Mouse (Mus musculus) spleen, embryonic (tissue): ENCODE measurements at regions not wholly inside any gene's neighbourhood (a gene's known extent, or its start where the extent isn't known, plus 50 kb on each side); places are given as distances from the start of the nearest gene placed in this dataset.

ENCODE experiments used
- CTCF ChIA-PET: fragments of 350-600 bp; sonication (Branson Sonifier 250); formaldehyde crosslinking; loops from one replicate; lab custom pipeline; 2022; lab: Charles Lee

DNA sequence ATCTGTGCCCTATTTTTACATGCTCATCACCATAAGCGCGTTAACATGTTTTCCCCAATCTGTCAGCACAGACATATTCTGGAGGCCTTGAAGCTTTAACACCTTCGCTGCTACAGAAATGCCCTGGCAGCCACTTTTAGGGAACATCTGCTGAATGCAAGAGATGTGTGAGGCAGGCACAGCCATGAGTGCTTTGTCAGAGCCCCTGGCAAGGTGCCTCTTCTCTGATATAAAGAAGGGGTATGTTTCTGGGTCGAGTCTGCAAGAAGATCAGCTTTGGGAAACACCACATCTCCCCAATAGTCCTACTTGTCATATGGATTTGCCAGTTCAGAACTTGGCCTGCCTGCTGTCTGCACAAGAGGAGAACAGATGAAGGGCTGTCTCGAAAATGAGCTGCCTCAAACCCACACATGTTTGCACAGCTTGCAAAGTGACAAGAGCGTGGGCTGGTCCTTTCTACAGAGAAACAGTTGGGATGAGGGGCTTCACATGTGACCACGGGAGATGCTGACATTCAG lies 1263.3 kb upstream of the Klhl29 start:
- CTCF ChIA-PET = no interaction called here

DNA sequence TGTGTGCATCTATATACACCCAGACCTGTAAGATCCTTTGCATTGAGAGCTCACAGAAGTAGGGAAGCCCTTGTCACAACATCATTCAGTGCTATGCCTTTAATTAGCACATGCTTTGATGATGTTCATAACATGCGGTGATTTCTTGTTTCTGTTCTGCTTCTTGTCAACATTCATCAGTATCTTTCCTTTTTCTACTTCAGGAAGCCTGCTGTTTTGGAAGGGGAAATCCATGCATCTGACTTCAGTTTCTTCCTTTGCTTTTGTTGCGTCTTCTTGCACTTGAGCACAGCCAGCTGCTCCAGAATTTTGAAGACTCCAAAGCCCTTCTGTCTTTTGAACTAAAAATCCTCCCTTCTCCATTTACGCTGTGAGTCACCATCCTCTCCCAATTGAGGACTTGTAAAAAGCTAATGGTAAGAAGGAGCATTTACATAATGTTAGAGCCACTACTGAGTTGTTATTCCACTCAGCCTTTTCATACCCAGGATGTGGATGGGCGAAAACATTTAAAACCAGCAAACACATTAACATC lies 1262.4 kb upstream of the Klhl29 start:
- CTCF ChIA-PET = no interaction called here

DNA sequence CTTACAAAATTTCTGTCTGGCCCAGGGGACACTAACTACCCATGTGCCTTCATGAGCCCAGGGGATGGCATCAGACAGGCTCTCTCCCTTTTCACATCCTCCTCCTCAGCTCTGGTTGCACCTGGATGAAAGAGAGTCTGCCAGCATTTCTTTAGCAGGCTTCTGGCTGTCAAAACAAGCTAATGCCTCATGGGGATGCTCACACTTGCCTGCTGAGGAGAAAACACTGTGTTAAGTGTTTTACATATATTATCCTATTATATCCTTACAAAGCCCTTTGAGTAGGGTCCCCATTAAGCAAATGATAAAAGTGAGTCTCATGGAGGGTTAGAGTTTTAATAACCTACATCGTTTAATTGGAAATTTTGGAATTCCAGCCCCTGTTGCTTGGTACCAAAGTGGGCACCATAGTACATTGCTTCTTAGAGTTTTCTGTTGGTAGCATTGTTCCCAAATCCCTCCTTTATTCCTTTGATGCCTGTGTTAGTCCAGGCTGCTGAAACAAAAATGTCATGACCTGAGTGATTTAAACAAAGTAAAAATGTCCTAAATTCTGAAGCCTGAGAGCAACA lies 1247.2 kb upstream of the Klhl29 start:
- CTCF ChIA-PET = no interaction called here

- CTCF ChIA-PET = interaction anchor here (0.7 kb wide), 1 partner anchor 1242 kb away, joined by 4 read pairs; no protein-coding TSS in a partner anchor
Observed at GRCm38 (mm10) chr12:6601111-6601510, 1225.6 kb upstream of the Klhl29 start.

GRCm38 (mm10) chr12:6595484-6595883 lies 1220.0 kb upstream of the Klhl29 start:
- CTCF ChIA-PET = interaction anchor here (0.6 kb wide), 1 partner anchor 1413 kb away, joined by 7 read pairs; no protein-coding TSS in a partner anchor

- CTCF ChIA-PET = no interaction called here
Observed at GRCm38 (mm10) chr12:6590231-6590630, 1214.7 kb upstream of the Klhl29 start.

GRCm38 (mm10) chr12:6588031-6588701 lies 1212.7 kb upstream of the Klhl29 start:
- CTCF ChIA-PET = no interaction called here

- CTCF ChIA-PET = no interaction called here
Observed at GRCm38 (mm10) chr12:6580195-6580594, 1204.7 kb upstream of the Klhl29 start.

GRCm38 (mm10) chr12:6576866-6577360 lies 1201.4 kb upstream of the Klhl29 start:
- CTCF ChIA-PET = no interaction called here
